Mouse (Mus musculus) megakaryocyte, embryonic 14.5 days (primary cell): ENCODE data around the gene Fars2. TPM values are rescaled to one million over a fixed set of nuclear protein-coding genes. Genes with fewer than 3 reads are reported as not detected.
"Not testable (repeated sequence)": the region's sequence is repeated elsewhere in the genome, so short reads cannot be mapped to it uniquely, and the experiment has no call there.

Experiments
- H3K27me3 ChIP-seq: replicated peaks from 2 replicates; pipeline ENCODE3; 2012; ENCODE audit warnings: inconsistent platforms
- H3K36me3 ChIP-seq: replicated peaks from 2 replicates; pipeline ENCODE3; 2012; ENCODE audit warnings: low read length, inconsistent platforms, mixed read lengths
- H3K4me1 ChIP-seq: 2 replicates; pipeline ENCODE4 v1.6.1; 2012; ENCODE audit warnings: inconsistent platforms
- H3K4me3 ChIP-seq: replicated peaks from 2 replicates; pipeline ENCODE3; 2012; ENCODE audit warnings: moderate library complexity, mild to moderate bottlenecking, inconsistent platforms
- H3K9me3 ChIP-seq: 2 replicates; pipeline ENCODE4 v1.6.1; 2012; ENCODE audit warnings: inconsistent platforms
- FLI1 ChIP-seq: IDR thresholded peaks from 2 replicates; pipeline ENCODE4 v1.6.1; 2012; ENCODE audit warnings: low read length, inconsistent platforms, mixed read lengths
- GATA1 ChIP-seq: IDR thresholded peaks from 3 replicates; pipeline ENCODE4 v1.6.1; 2012; ENCODE audit warnings: mixed read lengths, low read length, inconsistent platforms, borderline replicate concordance
- polyA plus RNA-seq: library from polyadenylated mRNA; stranded (reverse); fragments of >175 nt; gene quantifications from 2 replicates; pipeline ENCODE4 v1.2.3, GENCODE M21; 2012; ENCODE audit warnings: low replicate concordance; ENCODE audit not compliant: insufficient read depth

Fars2 gene
- polyA plus RNA-seq, 1 experiment, result 34.4 TPM

DNA sequence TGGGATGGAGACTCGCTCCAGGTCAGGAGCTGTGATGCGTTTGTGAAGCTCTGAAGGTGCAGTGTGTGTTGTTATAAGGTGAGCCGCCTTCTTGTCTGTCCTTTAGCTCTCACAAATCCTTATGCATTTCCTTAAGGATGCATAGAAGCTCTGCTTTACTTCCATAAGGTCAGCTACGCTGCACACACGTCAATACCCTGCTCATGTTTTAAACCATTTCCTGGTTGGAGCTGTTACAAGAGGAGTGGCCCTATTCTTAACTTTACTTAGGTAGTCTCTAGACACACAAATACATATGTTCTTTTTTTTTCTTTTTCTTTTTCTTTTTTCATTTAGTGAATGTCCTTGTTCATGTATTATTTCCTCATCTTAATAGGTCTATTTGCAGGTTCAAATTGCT lies 22.5 kb downstream of the Fars2 start:
- Histone ChIP-seq H3K36me3 (no peaks in the 10 kb centered on the region), H3K9me3 (no peaks in the 10 kb centered on the region), H3K4me3 (no peak overlapping the region), H3K27me3 (no peaks in the 10 kb centered on the region), H3K4me1 (peaks cover 26% of the 10 kb centered on the region)
- TF ChIP-seq FLI1 (no peak), GATA1 (no peak)

DNA sequence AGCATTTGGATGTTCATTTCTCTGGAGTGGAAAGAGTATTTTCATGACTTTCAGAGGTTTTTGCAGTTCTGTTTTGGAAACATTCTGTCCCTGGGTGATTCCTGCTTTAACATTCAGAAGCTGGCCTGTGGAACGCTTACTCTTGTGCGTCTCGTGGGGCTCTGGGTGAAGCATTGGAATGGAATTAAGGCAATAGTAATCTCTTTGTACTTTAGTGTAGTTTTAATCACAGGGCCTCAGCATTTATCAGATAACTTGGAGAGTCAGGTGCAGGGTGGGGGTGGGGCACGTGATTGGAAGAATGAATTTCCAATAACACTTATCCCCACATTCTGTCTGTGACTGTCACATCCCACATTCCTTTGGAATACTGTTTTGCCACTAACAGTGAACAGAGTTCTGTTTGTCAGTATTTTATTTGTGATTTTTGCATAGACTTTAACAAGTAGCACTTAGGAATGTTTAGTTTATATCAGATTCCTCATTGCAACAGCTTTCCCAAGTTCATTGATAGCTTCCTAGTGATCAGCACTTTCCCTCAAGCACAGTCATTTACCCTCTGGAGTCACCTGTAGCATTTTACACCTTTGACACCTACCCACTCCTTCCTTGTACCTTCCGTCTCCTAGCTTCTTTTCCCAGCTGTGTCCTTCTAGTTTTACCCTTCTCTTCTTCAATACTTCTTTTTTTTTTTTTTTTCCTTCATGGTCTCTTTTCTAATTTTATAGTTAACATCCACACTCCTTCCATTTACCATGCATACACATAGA lies 23.2 kb downstream of the Fars2 start:
- no peak overlapping the region for H3K4me3 ChIP-seq
- no peaks in the 10 kb centered on the region for H3K9me3 ChIP-seq
- TF ChIP-seq FLI1 (no peak), GATA1 (no peak)
- H3K27me3 ChIP-seq, result no peaks in the 10 kb centered on the region
- H3K36me3 ChIP-seq, result no peaks in the 10 kb centered on the region
- peaks cover 22% of the 10 kb centered on the region for H3K4me1 ChIP-seq

DNA sequence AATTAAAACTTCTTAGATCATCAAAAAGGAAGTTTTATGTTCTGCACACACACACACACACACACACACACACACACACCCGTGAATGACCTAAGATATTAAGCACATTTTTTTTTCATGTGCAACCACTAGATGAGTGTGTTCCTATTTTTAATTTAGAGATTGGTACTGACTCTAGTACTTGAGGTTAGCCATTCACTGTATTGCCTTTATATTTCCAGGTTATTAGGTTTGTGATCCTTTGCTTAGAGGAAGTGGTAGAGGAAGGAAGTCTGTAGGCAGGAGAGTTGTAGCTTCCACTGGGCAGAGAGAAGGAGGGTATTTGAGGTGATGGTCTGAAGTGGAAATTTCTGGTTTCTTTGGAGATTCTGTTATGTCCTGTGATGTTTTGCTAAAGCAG lies 28.4 kb downstream of the Fars2 start:
- Histone ChIP-seq H3K9me3 (no peaks in the 10 kb centered on the region), H3K4me1 (peaks cover 19% of the 10 kb centered on the region), H3K4me3 (no peak overlapping the region), H3K36me3 (no peaks in the 10 kb centered on the region), H3K27me3 (no peaks in the 10 kb centered on the region)
- TF ChIP-seq GATA1 (no peak), FLI1 (no peak)

DNA sequence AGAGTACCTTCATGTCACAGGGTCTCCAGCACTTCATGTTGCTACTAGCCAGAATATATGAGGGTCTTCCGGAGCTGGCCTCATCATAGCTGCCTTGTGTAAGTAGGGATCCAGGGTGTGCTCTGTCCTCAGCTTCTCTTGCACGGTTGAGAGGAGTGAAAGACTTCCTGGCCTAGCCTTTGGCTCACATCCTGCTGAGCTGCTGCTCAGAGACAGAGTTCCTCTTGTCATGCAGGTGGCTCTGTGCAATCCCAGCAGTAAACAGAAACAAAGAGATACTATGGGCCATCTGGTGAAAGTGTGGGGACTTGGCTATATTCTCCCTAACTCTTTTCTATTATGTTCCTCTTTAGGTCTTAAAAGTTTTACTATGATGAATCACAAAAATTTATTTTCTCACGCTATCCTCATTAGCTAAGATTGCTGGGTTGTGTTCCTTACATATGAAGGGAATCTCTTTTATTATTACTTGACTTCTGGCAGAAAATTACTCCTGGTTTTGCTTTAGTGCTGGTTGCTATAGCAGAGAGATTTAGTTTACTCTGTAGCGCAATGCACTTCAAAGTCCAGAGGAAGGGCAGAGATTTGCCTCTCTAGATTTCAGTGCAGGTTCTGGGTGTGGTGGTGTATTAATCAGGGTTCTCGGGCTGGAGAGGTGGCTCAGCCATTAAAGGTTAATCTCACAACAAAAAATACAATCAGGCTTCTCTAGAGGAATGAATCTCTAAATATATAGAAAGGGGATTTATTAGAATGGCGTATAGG lies 32.1 kb downstream of the Fars2 start:
- TF ChIP-seq GATA1, result no peak
- TF ChIP-seq FLI1, result no peak
- H3K9me3 ChIP-seq, result no peaks in the 10 kb centered on the region
- peaks cover 10% of the 10 kb centered on the region for H3K36me3 ChIP-seq
- no peaks in the 10 kb centered on the region for H3K27me3 ChIP-seq
- peaks cover 41% of the 10 kb centered on the region for H3K4me1 ChIP-seq
- H3K4me3 ChIP-seq, result no peak overlapping the region

DNA sequence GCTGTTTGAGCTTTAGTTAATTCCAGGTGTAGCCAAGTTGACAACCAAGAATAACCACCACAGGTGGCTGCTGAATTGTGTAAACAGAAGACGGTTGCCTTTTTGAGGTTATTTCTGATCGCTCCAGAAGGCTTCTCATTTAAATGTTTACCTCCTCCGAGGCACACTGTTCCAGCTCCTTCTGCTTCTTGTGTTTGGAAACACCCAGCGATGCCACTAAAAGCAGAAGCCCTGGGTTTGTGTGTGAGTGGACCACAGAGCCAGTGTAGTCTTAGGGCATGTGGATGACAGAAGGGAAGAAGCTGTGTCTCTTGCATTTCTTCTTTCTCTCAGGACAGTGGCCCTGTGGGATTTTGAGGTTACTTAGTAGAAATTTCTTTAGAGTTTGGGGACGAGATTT lies 33.1 kb downstream of the Fars2 start:
- no peak for TF ChIP-seq GATA1
- no peak for TF ChIP-seq FLI1
- peaks cover 38% of the 10 kb centered on the region for H3K4me1 ChIP-seq
- H3K9me3 ChIP-seq, result no peaks in the 10 kb centered on the region
- H3K36me3 ChIP-seq, result peaks cover 19% of the 10 kb centered on the region
- no peak overlapping the region for H3K4me3 ChIP-seq
- H3K27me3 ChIP-seq, result no peaks in the 10 kb centered on the region

DNA sequence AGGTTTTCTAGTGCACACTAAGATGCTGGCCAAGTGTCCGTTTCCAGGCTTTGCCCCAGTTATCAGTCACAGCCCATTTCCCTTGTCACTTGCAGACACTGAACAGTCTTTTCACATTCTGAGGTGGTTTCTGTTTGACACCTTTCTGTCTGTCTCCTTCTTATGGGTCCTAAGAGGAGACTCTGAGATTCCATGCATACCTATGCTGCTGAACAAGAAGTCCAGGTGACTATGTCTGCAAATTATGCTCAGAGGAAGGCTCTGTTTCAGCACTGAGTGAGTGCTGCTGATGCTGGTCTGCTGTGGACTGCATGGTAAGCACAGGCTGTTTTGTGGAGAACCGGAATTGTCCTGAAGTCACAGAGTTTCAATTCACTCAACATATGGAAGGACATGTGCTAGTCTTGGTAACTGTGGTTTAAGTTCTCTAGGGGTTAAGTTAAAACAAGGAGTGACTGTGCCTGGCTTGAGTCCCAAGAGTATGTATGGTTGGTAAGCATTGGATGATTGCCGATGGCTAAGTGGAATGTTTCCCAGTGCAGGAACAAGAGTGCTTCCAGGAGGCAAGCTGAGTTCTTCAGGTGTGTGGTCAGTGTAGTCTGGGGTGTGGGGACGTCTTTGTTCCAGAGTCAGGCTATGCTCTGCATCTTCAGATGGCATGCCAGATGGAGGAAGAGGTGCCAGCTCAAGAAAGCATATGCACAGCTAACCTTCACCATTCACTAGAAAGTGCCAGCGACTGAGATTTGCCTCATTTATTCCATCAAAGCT lies 35.7 kb downstream of the Fars2 start:
- peaks cover 7% of the 10 kb centered on the region for H3K9me3 ChIP-seq
- H3K4me1 ChIP-seq, result peaks cover 46% of the 10 kb centered on the region
- TF ChIP-seq FLI1, result no peak
- no peak for TF ChIP-seq GATA1
- H3K4me3 ChIP-seq, result no peak overlapping the region
- H3K27me3 ChIP-seq, result no peaks in the 10 kb centered on the region
- H3K36me3 ChIP-seq, result peaks cover 32% of the 10 kb centered on the region

DNA sequence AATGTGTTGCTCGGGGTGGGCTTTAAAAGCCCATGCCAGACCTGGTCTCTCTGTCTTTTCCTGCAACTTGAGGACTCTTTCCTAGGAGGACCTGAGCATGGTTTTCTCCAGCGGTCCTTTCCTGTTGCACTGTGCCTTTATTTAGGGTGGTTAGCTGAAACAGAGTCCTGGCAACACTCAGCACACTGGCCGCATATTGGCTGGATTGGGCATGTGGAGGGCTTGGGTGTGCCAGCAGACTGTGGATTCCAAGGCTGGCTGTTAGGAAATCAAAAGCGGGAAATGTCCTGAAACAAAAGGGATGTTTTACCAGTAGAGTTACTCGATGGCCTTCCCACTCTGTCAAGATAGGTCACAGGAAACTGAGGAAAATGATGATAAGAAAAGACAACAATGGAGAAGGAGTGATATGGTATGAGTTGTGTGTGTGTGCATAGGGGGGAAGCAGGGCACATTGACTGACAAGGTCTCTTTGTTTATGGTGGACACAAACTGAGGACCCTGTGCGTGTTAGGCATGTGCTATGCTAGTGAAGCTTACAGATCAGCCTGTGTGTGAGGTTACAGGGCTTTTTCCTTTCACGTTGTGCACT lies 39.2 kb downstream of the Fars2 start:
- TF ChIP-seq FLI1, result no peak
- TF ChIP-seq GATA1, result no peak
- peaks cover 7% of the 10 kb centered on the region for H3K9me3 ChIP-seq

DNA sequence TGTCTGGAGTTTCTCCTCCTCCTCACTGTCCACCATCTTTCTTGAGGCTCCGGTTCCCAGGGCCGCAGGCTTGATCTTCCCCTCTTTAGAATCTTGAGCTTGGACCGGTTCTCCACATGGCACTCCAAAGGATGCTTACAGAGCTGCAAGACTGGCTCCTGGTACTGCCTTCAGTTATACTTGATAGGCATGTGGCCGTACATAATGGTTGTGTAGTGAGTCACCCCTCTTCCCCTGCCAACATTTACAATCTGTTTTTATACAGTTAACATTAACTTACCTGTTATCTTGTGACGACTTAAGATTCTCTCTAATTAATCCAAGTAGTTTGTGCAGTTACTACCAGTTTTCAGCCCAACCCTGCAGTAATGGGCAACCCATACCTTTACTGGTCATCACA lies 46.2 kb downstream of the Fars2 start:
- no peak for TF ChIP-seq FLI1
- TF ChIP-seq GATA1, result no peak
- Histone ChIP-seq H3K4me1 (peaks cover 29% of the 10 kb centered on the region), H3K9me3 (no peaks in the 10 kb centered on the region)

More for the DNA sequence above, 39.2 kb downstream of the Fars2 start:
- H3K27me3 ChIP-seq, result no peaks in the 10 kb centered on the region
- peaks cover 34% of the 10 kb centered on the region for H3K36me3 ChIP-seq
- peaks cover 48% of the 10 kb centered on the region for H3K4me1 ChIP-seq
- H3K4me3 ChIP-seq, result no peak overlapping the region

DNA sequence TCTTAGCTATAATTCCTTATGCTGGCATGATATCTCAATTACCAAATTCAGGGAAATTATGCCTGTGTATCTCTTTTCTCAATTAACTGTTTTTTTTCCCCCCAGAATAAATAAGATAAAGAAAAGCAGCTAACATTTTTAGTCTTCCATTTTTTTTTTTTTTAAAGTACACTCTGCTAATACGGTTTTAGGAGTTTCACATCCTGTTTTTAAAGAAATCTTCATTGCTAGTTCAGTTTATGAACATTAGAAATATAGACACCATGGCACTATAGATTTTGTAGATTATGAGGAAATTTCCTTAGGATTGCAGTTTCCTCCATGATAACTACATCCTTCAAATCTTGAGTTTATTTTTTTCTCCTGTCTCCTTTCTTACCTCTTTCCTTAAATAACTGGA lies 46.7 kb downstream of the Fars2 start:
- H3K4me3 ChIP-seq, result no peak overlapping the region
- TF ChIP-seq GATA1, result no peak
- no peak for TF ChIP-seq FLI1
- peaks cover 19% of the 10 kb centered on the region for H3K36me3 ChIP-seq
- no peaks in the 10 kb centered on the region for H3K9me3 ChIP-seq
- H3K4me1 ChIP-seq, result peaks cover 25% of the 10 kb centered on the region
- no peaks in the 10 kb centered on the region for H3K27me3 ChIP-seq

More for the DNA sequence above, 46.2 kb downstream of the Fars2 start:
- H3K27me3 ChIP-seq, result no peaks in the 10 kb centered on the region
- H3K4me3 ChIP-seq, result no peak overlapping the region
- peaks cover 19% of the 10 kb centered on the region for H3K36me3 ChIP-seq

DNA sequence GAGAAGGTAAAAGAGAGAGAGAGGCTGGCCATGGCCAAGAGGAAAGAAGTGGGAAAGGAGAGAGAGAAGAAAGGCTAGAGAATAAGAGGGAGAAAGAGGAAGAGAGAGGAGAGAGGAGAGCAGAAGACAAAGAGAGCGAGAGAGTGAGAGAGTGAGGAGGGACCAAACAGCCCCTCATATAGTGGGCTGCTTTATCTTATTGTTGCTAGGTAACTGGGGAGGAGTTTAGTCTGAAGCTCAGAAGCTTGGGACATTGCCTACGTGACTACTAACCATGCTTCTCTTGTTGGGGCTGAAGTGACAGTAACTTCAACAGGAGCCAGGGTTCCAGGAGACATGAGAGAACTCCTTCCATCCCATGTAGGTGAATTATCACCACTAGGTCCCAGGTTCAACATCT lies 55.8 kb downstream of the Fars2 start:
- H3K9me3 ChIP-seq, H3K27me3 ChIP-seq, H3K4me1 ChIP-seq, H3K4me3 ChIP-seq, H3K36me3 ChIP-seq: not testable (repeated sequence)
